Mouse (Mus musculus) stomach, postnatal 0 days (tissue): ENCODE results near the gene Sema4g. TPM values are rescaled to one million over a fixed set of nuclear protein-coding genes. Genes with fewer than 3 reads are reported as not detected.
A peak's percentile ranks its signal among the peaks of the same experiment; 100 is the strongest.

Source experiments
- ATAC-seq: fragments of 200-750 bp; cut with Nextera tagmentation; 2 replicates; pipeline ENCODE4 v1.8.0; 2017; ENCODE audit not compliant: low FRiP score, low TSS enrichment
- DNase-seq: peaks from one replicate; pipeline ENCODE4 v3.0.0-alpha.2; 2016; ENCODE audit warnings: low spot score
- H3K27ac ChIP-seq: fragments of 300-500 bp; sonication (generic); replicated peaks from 2 replicates; pipeline ENCODE4 v1.5.1; 2014; ENCODE audit warnings: mild to moderate bottlenecking, control low read depth
- H3K27me3 ChIP-seq: fragments of 300-500 bp; sonication (generic); 2 replicates; pipeline ENCODE4 v1.6.1; 2014; ENCODE audit warnings: low read length; ENCODE audit not compliant: control insufficient read depth, insufficient read depth
- H3K36me3 ChIP-seq: fragments of 300-500 bp; sonication (generic); 2 replicates; pipeline ENCODE4 v1.6.1; 2014; ENCODE audit warnings: low read length, mixed read lengths; ENCODE audit not compliant: control insufficient read depth, insufficient read depth
- H3K4me1 ChIP-seq: fragments of 300-500 bp; sonication (generic); replicated peaks from 2 replicates; pipeline ENCODE4 v1.6.1; 2014; ENCODE audit warnings: antibody characterized with exemption; ENCODE audit not compliant: control insufficient read depth, insufficient read depth
- H3K4me2 ChIP-seq: fragments of 300-500 bp; sonication (generic); replicated peaks from 2 replicates; pipeline ENCODE4 v1.6.1; 2014; ENCODE audit warnings: low read depth, mild to moderate bottlenecking, control low read depth, moderate library complexity
- H3K4me3 ChIP-seq: fragments of 300-500 bp; sonication (generic); 2 replicates; pipeline ENCODE4 v1.5.1; 2014; ENCODE audit warnings: low read depth, low read length, control low read depth
- H3K9ac ChIP-seq: fragments of 300-500 bp; sonication (generic); 2 replicates; pipeline ENCODE4 v1.6.1; 2014; ENCODE audit warnings: mild to moderate bottlenecking, low read length, control low read depth, mixed read lengths
- H3K9me3 ChIP-seq: fragments of 300-500 bp; sonication (generic); 2 replicates; pipeline ENCODE4 v1.6.1; 2016; ENCODE audit warnings: low read length; ENCODE audit not compliant: control insufficient read depth
- CTCF ChIP-seq: IDR thresholded peaks from 2 replicates; pipeline ENCODE4 v1.5.1; 2016; ENCODE audit warnings: antibody characterized with exemption, low read depth, mild to moderate bottlenecking, moderate library complexity
- EP300 ChIP-seq: optimal IDR thresholded peaks from 2 replicates; pipeline ENCODE3; 2016; ENCODE audit warnings: antibody characterized with exemption
- WGBS: fragments of 180-500 bp; shearing (Covaris S2); extraction: QIAGEN DNeasy Blood & Tissue Kit; methylation state at CpG from one replicate; pipeline ENCODE4 v1.1.7; 2014; 5-methylcytosine and 5-hydroxymethylcytosine counted together
- polyA plus RNA-seq: library from polyadenylated mRNA; unstranded; fragments of >200 nt; fragmentation: Nextera tagmentation; extraction: Ambion mirVana; gene quantifications from 2 replicates; pipeline ENCODE4 v1.2.1, GENCODE M21; 2015

Sema4g gene
- polyA plus RNA-seq, 1 experiment from 2014 or later: 1.4 TPM

DNA sequence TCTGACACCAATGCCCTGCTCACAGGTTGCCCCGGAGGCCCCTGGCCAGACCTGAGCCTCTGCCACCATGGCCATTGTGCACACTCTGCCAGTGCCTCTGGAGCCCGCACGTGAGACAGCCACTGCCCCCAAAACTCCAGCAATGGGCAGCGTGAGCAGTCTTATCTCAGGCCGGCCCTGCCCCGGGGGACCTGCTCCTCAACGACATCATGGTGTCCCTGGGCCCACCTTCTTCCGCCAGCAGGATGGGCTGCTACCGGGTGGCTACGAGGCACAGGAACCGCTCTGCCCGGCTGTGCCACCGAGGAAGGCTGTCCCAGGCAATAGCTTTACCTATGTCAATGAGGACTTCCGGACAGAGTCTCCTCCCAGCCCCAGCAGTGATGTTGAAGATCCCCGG lies 32.5 kb downstream of the Sema4g start:
- Histone ChIP-seq H3K9ac (peak overlapping the region; percentile 48), H3K4me1 (peaks cover 2% of the 10 kb centered on the region), H3K27me3 (no peaks in the 10 kb centered on the region), H3K4me3 (peak overlapping the region; percentile 4; the same call in 1 of the 2 replicates), H3K4me2 (peak overlapping the region; percentile 43; the same call in 1 of the 2 replicates), H3K36me3 (peaks cover 19% of the 10 kb centered on the region), H3K27ac (no peak overlapping the region), H3K9me3 (no peaks in the 10 kb centered on the region)
- WGBS: 76% methylated on average over 15 of the region's 15 CpGs
- ATAC-seq (no peak), DNase-seq (no peak)
- TF ChIP-seq CTCF (no peak), EP300 (no peak)

- H3K4me3 ChIP-seq: no peak overlapping the region
- peaks cover 28% of the 10 kb centered on the region for H3K36me3 ChIP-seq
- ATAC-seq: no peak
- H3K9me3 ChIP-seq: no peaks in the 10 kb centered on the region
- TF ChIP-seq EP300 (no peak), CTCF (no peak)
- H3K4me2 ChIP-seq: no peak overlapping the region
- WGBS: 78% methylated on average over 11 of the region's 11 CpGs
- H3K4me1 ChIP-seq: peaks cover 2% of the 10 kb centered on the region; the same call in 1 of the 2 replicates
- no peak for DNase-seq
- H3K27ac ChIP-seq: no peak overlapping the region
- H3K9ac ChIP-seq: no peak overlapping the region
- no peaks in the 10 kb centered on the region for H3K27me3 ChIP-seq
These were observed 35.1 kb downstream of the Sema4g start for GRCm38 (mm10) chr19:45023993-45024392.

- 83% methylated on average over 20 of the region's 20 CpGs for WGBS
- Histone ChIP-seq H3K9me3 (no peaks in the 10 kb centered on the region), H3K4me2 (no peak overlapping the region), H3K4me3 (no peak overlapping the region), H3K36me3 (peaks cover 28% of the 10 kb centered on the region), H3K9ac (no peak overlapping the region), H3K4me1 (peaks cover 2% of the 10 kb centered on the region; the same call in 1 of the 2 replicates), H3K27ac (no peak overlapping the region), H3K27me3 (no peaks in the 10 kb centered on the region)
- DNase-seq (no peak), ATAC-seq (no peak)
- TF ChIP-seq EP300 (no peak), CTCF (no peak)
These were observed 35.9 kb downstream of the Sema4g start for GRCm38 (mm10) chr19:45024775-45025174.

DNA sequence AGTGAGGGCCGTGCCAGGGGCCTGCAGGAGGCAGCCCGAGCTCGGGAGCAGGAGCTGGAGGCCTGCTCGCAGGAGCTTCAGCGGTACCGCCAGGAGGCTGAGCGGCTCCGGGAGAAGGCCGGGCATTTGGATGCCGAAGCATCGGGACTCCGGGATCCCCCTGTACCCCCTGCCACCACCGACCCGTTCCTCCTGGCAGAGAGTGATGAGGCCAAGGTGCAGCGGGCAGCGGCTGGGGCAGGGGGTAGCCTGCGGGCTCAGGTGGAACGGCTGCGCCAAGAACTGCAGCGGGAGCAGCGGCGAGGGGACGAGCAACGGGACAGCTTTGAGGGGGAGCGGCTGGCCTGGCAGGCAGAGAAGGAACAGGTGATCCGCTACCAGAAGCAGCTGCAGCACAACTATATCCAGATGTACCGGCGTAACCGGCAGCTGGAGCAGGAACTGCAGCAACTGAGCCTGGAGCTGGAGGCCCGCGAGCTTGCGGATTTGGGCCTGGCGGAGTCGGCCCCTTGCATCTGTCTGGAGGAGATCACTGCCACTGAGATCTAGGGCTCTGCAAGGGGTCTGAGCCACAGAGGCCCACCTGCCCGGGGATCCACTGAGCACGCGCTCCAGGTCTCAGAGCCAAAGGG lies 37.2 kb downstream of the Sema4g start:
- TF ChIP-seq CTCF: no peak
- TF ChIP-seq EP300: no peak
- H3K9ac ChIP-seq: no peak overlapping the region
- H3K27ac ChIP-seq: no peak overlapping the region; the same call in 1 of the 2 replicates
- ATAC-seq: no peak
- H3K27me3 ChIP-seq: no peaks in the 10 kb centered on the region
- H3K4me3 ChIP-seq: no peak overlapping the region
- no peaks in the 10 kb centered on the region for H3K9me3 ChIP-seq
- DNase-seq: no peak
- peaks cover 6% of the 10 kb centered on the region for H3K4me1 ChIP-seq
- H3K36me3 ChIP-seq: peaks cover 28% of the 10 kb centered on the region
- no peak overlapping the region for H3K4me2 ChIP-seq
- 87% methylated on average over 37 of the region's 37 CpGs for WGBS

DNA sequence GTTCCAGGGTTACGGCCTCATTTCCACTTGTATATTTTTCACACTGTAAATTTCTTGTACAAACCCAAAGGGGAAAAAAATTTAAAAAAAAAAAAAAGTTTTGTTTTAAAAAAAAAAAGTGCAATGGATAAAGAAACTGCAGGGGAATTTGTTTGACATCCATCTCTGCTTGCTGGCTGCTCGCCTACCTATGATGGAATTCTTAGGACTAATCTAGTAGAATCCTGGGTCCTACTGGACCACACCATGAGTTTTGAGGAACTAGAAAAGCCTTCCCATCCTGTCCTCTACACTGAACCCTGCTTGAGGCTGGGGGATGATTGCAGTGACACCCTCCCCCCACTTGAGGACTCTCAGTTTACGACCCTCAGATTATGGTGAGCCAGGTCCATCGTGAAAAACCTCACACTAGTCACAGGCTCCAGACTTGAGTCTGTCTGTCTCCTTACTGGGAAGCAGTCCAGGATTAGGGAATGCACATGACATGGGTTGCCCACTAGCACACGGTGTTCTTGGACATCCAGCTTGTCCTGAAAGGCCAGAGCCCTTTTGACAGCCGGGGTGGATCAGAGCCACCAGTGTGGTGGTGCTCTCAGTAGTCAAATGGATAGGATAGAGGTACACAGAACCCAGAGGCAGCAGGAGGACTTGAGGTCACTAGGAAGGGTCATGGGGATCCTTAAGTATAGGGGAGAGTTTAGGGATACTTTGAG lies 38.2 kb downstream of the Sema4g start:
- ATAC-seq: no peak
- H3K4me3 ChIP-seq: no peak overlapping the region
- H3K9ac ChIP-seq: no peak overlapping the region
- H3K4me2 ChIP-seq: no peak overlapping the region
- H3K27ac ChIP-seq: peak overlapping the region; percentile 13; the same call in 1 of the 2 replicates
- no peak for DNase-seq
- TF ChIP-seq EP300 (no peak), CTCF (no peak)
- H3K27me3 ChIP-seq: no peaks in the 10 kb centered on the region
- no peaks in the 10 kb centered on the region for H3K9me3 ChIP-seq
- peaks cover 28% of the 10 kb centered on the region for H3K36me3 ChIP-seq
- peaks cover 10% of the 10 kb centered on the region for H3K4me1 ChIP-seq
- 58% methylated on average over 6 of the region's 6 CpGs for WGBS

GRCm38 (mm10) chr19:45027848-45028247 lies 38.9 kb downstream of the Sema4g start:
- DNase-seq: peak; percentile 55
- Histone ChIP-seq H3K4me3 (no peak overlapping the region), H3K9me3 (no peaks in the 10 kb centered on the region), H3K4me2 (no peak overlapping the region), H3K9ac (no peak overlapping the region), H3K27me3 (no peaks in the 10 kb centered on the region), H3K36me3 (peaks cover 28% of the 10 kb centered on the region), H3K27ac (peak overlapping the region; percentile 13; the same call in 1 of the 2 replicates), H3K4me1 (peaks cover 10% of the 10 kb centered on the region)
- TF ChIP-seq EP300 (no peak), CTCF (no peak)
- 87% methylated on average over 6 of the region's 6 CpGs for WGBS
- ATAC-seq: no peak
